Comparison of ENCODE assay signal across 35 mouse cellular contexts in the genomic region with DNA sequence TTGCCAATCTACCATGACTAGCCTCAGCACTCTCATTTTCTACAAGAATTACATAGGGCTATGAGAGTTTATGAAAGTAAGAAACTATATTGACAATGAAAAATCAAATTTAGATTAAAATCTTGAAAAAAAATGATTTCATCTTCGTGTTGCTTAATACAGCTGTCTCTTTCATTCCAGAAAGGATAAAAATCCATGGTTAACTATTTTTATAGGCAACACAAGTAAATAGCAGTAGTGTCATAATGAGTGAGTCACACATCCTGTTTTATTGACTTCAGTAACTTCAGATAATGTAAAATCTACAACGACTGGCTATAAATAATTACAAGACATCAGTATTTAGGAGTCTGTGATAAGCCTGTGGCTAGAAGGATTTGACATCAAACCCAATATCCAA.
"Had no signal": no experiment of that assay in that cellular context is flagged by ENCODE, and none has a peak within 500 bp of the region (broad histone marks: within the 10 kb centered on the region; RNA-seq: fewer than 3 reads in every experiment).

No protein-coding gene starts in this region.

- H3K4me3 ChIP-seq: heart, embryonic 10.5 days; heart, embryonic 12.5 days; heart, embryonic 13.5 days; heart, embryonic 15.5 days; hindbrain, embryonic 10.5 days; hindbrain, embryonic 12.5 days; hindbrain, embryonic 13.5 days; hindbrain, embryonic 15.5 days; intestine, embryonic 15.5 days; kidney, embryonic 15.5 days; layer of hippocampus, adult 2 months had no signal

- H3K4me2 ChIP-seq: heart, embryonic 11.5 days; heart, embryonic 12.5 days; heart, embryonic 13.5 days; heart, embryonic 15.5 days; hindbrain, embryonic 12.5 days; hindbrain, embryonic 13.5 days; hindbrain, embryonic 14.5 days; hindbrain, embryonic 15.5 days; intestine, embryonic 15.5 days; kidney, embryonic 15.5 days had no signal

- H3K4me1 ChIP-seq: heart, embryonic 10.5 days; heart, embryonic 12.5 days; heart, embryonic 13.5 days; heart, embryonic 15.5 days; hindbrain, embryonic 10.5 days; hindbrain, embryonic 12.5 days; hindbrain, embryonic 13.5 days; hindbrain, embryonic 15.5 days; intestine, embryonic 15.5 days; kidney, embryonic 15.5 days had no signal

- H3K27ac ChIP-seq: heart, embryonic 10.5 days; heart, embryonic 13.5 days; heart, embryonic 15.5 days; hindbrain, embryonic 10.5 days; hindbrain, embryonic 12.5 days; hindbrain, embryonic 13.5 days; hindbrain, embryonic 14.5 days; hindbrain, embryonic 15.5 days; hindbrain, postnatal 0 days; intestine, embryonic 15.5 days; kidney, embryonic 15.5 days; kidney, postnatal 0 days; layer of hippocampus, adult 2 months had no signal

- H3K27me3 ChIP-seq: heart, embryonic 12.5 days; heart, embryonic 13.5 days; heart, embryonic 15.5 days; hindbrain, embryonic 12.5 days; hindbrain, embryonic 13.5 days; hindbrain, embryonic 15.5 days; intestine, embryonic 15.5 days; kidney, embryonic 15.5 days had no signal

- DNase-seq: heart, postnatal 10 days; heart, postnatal 14 days; heart, postnatal 36 days; heart, postnatal 4 days; kidney, adult 11 months; kidney, adult 18-20 months; kidney, adult 2 months; kidney, adult 8-10 months; kidney, adult 9 months; kidney, postnatal 10 days; kidney, postnatal 14 days; kidney, postnatal 25 days; kidney, postnatal 36 days; kidney, postnatal 4 days; layer of hippocampus, adult 9-11 months; layer of hippocampus, postnatal 36 days had no signal

- H3K36me3 ChIP-seq: heart, embryonic 10.5 days; heart, embryonic 12.5 days; heart, embryonic 13.5 days; heart, embryonic 15.5 days; hindbrain, embryonic 10.5 days; hindbrain, embryonic 12.5 days; hindbrain, embryonic 13.5 days; hindbrain, embryonic 15.5 days; intestine, embryonic 15.5 days; kidney, embryonic 15.5 days had no signal

- ATAC-seq: hindbrain, embryonic 16.5 days; hindbrain, postnatal 0 days; inflammation-experienced regulatory T-cells, adult 6 months; intestine, embryonic 15.5 days; intestine, embryonic 16.5 days; intestine, postnatal 0 days had no signal

- H3K9me3 ChIP-seq: heart, embryonic 10.5 days; heart, embryonic 12.5 days; heart, embryonic 13.5 days; heart, embryonic 15.5 days; hindbrain, embryonic 10.5 days; hindbrain, embryonic 12.5 days; hindbrain, embryonic 13.5 days; hindbrain, embryonic 15.5 days; intestine, embryonic 15.5 days; kidney, embryonic 15.5 days had no signal

- H3K9ac ChIP-seq: heart, embryonic 12.5 days; heart, embryonic 13.5 days; heart, embryonic 15.5 days; hindbrain, embryonic 12.5 days; hindbrain, embryonic 13.5 days; hindbrain, embryonic 14.5 days; hindbrain, embryonic 15.5 days; intestine, embryonic 15.5 days; kidney, embryonic 15.5 days had no signal
